Mouse (Mus musculus): ENCODE data around the gene Kcnj4. TPM values are rescaled to one million over a fixed set of nuclear protein-coding genes. Genes with fewer than 3 reads are reported as not detected.
"Not testable (repeated sequence)": the region's sequence is repeated elsewhere in the genome, so short reads cannot be mapped to it uniquely, and the experiment has no call there.

Gene Kcnj4
- polyA plus RNA-seq, 1 experiment from 2014 or later = not detected

DNA sequence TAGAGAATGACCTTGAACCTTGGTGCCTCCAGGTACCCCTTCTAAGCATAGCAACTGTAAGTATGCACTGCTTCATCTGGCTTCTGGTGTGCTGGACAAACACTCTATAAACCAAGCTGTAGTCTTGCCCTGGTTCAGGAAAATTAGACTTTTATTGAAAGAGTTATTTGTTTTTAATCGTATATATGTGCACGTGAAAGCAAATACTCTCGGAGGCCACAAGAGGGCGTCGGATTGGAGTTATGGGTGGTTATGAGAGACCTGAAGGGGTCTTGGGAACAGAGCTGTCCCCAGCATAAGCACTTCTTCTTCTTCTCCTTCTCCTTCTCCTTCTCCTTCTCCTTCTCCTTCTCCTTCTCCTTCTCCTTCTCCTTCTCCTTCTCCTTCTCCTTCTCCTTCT, 35.5 kb downstream of the Kcnj4 start:
- Histone ChIP-seq H3K4me3 (no peak overlapping the region), H3K4me1 (peaks cover 15% of the 10 kb centered on the region), H3K9me3 (no peaks in the 10 kb centered on the region; the same call in 1 of the 2 replicates), H3K27ac (no peak overlapping the region), H3K36me3 (replicated peaks) (no peaks in the 10 kb centered on the region), H3K27me3 (ENCODE audit: poor library complexity, severe bottlenecking) (peaks cover 14% of the 10 kb centered on the region)
- WGBS = 71% methylated on average over 5 of the region's 5 CpGs
- no peak for DNase-seq (ENCODE audit: extremely low spot score, low spot score)

DNA sequence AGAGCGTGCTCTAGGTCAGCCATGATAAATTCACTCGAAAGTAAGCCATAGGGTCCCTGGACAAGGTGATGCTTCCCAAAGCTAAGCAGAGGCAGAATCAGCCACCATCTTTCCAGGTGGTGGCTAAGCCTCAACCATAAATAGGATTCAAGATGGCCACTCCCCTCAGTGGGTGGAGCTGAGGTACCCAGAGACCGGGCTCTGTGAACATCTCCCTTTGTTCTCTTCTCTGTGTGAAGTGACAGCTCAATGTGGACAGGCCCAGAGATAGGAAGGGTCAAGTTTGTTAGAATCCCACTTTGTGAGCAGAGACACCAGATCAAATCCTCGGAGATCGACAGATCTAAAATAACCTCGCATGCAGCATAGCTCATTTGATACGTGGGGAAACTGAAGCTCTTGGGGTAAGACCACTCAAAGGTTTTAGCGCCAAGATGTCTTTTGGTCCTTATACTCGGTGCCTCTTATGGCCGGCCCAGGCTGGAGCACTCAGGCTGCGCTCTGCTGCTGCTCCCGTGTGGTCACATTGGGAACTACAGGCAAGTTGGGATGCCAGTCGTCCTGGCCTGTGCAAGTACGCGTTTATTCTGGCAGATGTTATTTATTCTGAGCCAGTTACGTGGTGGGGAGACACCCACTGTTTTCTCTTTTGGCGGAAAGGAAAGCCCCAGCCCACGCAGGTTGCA, 38.3 kb downstream of the Kcnj4 start:
- H3K4me3 ChIP-seq = 0 out of 2 replicates have a peak overlapping the region, but pooled peaks have one; percentile 4
- 6% methylated on average over 18 of the region's 18 CpGs for WGBS
- peaks cover 23% of the 10 kb centered on the region for H3K4me1 ChIP-seq
- no peaks in the 10 kb centered on the region for H3K36me3 ChIP-seq (replicated peaks)
- peak; percentile 84 for DNase-seq (ENCODE audit: extremely low spot score, low spot score)
- H3K27ac ChIP-seq = peak overlapping the region; percentile 58; the same call in 1 of the 2 replicates
- peaks cover 14% of the 10 kb centered on the region for H3K9me3 ChIP-seq
- H3K27me3 ChIP-seq (ENCODE audit: poor library complexity, severe bottlenecking) = peaks cover 40% of the 10 kb centered on the region

GRCm38 (mm10) chr15:79456546-79456945, 48.5 kb downstream of the Kcnj4 start:
- H3K4me1 ChIP-seq = peaks cover 20% of the 10 kb centered on the region
- no peak overlapping the region for H3K4me3 ChIP-seq
- H3K9me3 ChIP-seq = peaks cover under 1% of the 10 kb centered on the region; the same call in 1 of the 2 replicates
- peak overlapping the region; percentile 35; the same call in 1 of the 2 replicates for H3K27ac ChIP-seq
- 73% methylated on average over 6 of the region's 6 CpGs for WGBS
- no peaks in the 10 kb centered on the region for H3K36me3 ChIP-seq (replicated peaks)
- no peak for DNase-seq (ENCODE audit: extremely low spot score, low spot score)
- peaks cover 36% of the 10 kb centered on the region for H3K27me3 ChIP-seq (ENCODE audit: poor library complexity, severe bottlenecking)

GRCm38 (mm10) chr15:79456104-79456503, 48.9 kb downstream of the Kcnj4 start:
- not testable (repeated sequence) for H3K27ac ChIP-seq; DNase-seq (ENCODE audit: extremely low spot score, low spot score); H3K4me3 ChIP-seq; H3K9me3 ChIP-seq; H3K36me3 ChIP-seq (replicated peaks)
- peaks cover 20% of the 10 kb centered on the region for H3K4me1 ChIP-seq
- WGBS = 53% methylated on average over 6 of the region's 6 CpGs
- H3K27me3 ChIP-seq (ENCODE audit: poor library complexity, severe bottlenecking) = peaks cover 31% of the 10 kb centered on the region

DNA sequence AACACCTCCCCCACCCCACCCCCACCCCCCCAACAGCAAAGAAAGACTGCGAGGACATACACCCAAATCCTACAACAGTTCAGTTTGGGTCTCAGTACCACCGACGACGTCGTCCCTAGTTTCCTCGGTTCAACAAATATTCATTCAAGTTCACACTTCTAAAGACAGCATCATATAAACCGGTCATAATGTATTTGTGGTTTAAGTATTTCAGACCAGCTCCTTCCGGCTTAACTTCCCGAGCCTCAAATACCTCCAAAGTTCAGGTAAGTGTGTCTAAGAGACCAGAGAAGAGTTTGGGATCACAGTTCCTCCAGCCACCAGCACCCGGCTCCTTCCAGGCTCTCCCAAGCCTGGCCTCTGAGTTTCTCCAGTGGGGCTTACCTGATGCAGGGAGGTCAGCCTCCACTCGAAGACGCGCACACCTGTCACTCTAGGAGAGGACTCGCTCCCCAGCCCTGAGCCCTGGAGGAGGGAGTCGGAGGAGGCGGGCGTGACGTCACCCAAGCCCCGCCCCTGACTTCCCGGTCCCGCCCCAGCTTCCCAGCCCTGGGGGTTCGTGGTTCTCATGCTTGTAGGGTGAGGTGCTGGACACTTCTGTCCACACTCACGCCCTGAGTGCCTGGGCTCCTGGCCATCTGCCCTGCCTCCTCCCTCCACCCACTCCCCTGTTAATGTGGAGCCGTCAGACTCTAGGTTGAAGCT, 49.8 kb downstream of the Kcnj4 start, which contains the start of gene Csnk1e:
Gene Csnk1e (minus strand): TSS at position 461 of the 705 bp plus-strand sequence.
- H3K4me3 ChIP-seq = peak within 1 kb of the TSS; percentile 51
- H3K27me3 ChIP-seq (ENCODE audit: poor library complexity, severe bottlenecking) = peaks cover 23% of the 10 kb centered on the region
- WGBS = 3% methylated on average over 24 of the region's 24 CpGs
- peak; percentile 68 for DNase-seq (ENCODE audit: extremely low spot score, low spot score)
- no peaks in the 10 kb centered on the region for H3K9me3 ChIP-seq
- H3K36me3 ChIP-seq (replicated peaks) = no peaks in the 10 kb centered on the region
- H3K27ac ChIP-seq = peak within 1 kb of the TSS; percentile 68
- peaks cover 20% of the 10 kb centered on the region for H3K4me1 ChIP-seq

DNA sequence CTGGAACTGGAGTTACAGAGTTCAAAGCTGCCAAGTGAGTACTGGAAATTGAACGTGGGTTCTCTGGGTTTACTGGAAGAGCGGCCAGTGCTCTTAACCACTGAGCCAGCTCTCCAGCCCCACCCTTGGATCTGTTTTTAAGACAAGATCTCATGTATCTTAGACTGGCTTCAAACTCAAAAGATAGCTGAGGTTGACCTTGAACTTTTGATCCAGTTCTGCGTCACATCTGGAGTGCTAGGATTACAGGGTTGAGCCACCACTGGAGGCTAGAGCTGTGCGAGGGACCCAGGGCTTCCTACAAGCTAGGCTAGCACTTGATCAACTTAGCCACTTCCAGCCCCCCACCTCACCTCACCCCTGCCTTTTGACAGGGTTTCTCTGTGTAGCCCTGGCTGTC, 51.2 kb downstream of the Kcnj4 start:
- 91% methylated on average over 4 of the region's 4 CpGs for WGBS

GRCm38 (mm10) chr15:79448041-79448440, 57.0 kb downstream of the Kcnj4 start:
- Histone ChIP-seq H3K9me3 (no peaks in the 10 kb centered on the region), H3K27me3 (ENCODE audit: poor library complexity, severe bottlenecking) (peaks cover 6% of the 10 kb centered on the region; the same call in 1 of the 2 replicates), H3K4me1 (peaks cover 15% of the 10 kb centered on the region), H3K36me3 (replicated peaks) (no peaks in the 10 kb centered on the region), H3K27ac (no peak overlapping the region), H3K4me3 (no peak overlapping the region)
- no peak for DNase-seq (ENCODE audit: extremely low spot score, low spot score)
- 88% methylated on average over 3 of the region's 3 CpGs for WGBS

More for the DNA sequence above, 51.2 kb downstream of the Kcnj4 start:
- Histone ChIP-seq H3K27me3 (ENCODE audit: poor library complexity, severe bottlenecking) (peaks cover 23% of the 10 kb centered on the region), H3K4me3 (no peak overlapping the region), H3K36me3 (replicated peaks) (no peaks in the 10 kb centered on the region), H3K4me1 (peaks cover 20% of the 10 kb centered on the region), H3K27ac (no peak overlapping the region), H3K9me3 (no peaks in the 10 kb centered on the region)
- no peak for DNase-seq (ENCODE audit: extremely low spot score, low spot score)

DNA sequence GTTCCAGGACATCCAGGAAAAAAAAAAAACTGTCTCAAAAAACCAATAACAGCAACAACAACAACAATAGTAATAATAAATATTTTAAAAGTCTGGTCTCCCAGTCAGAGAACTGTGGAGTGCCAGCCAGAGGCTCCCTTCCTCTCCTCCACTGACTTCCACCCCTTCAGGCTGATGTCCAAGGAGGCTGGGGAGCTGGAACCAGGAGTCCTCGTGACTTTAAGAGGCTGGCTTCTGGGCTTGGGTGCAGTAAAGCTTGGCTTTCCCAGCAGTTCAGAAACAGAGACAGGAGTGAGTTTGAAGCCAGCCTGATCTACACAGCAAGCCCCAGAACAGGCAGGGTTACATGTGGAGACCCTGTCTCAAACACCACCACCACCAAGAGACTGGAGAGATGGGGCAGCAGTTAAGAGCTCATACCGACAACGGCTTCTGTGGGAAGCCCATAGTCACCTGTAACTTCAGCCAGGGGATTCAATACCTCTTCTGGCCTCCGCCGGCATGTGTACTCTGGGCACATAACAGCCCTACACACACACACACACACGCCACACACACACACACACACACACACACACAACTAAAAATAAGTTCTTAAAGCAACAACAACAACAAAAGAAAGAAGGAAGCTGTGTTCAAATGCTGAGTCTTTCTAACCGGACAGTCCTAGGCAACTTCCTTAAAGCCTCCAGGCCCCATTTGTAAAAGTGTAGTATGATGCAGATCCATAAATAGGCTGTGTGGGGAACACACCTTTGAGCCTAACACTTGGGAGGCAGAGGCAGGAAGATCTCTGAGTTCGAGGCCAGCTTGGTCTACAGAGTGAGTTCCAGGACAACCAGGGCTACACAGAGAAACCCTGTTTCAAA, 59.0 kb downstream of the Kcnj4 start:
- Histone ChIP-seq H3K27me3 (ENCODE audit: poor library complexity, severe bottlenecking) (peaks cover 7% of the 10 kb centered on the region; the same call in 1 of the 2 replicates), H3K27ac (no peak overlapping the region; the same call in 1 of the 2 replicates), H3K4me1 (peaks cover 29% of the 10 kb centered on the region), H3K36me3 (replicated peaks) (no peaks in the 10 kb centered on the region), H3K9me3 (no peaks in the 10 kb centered on the region), H3K4me3 (no peak overlapping the region)
- 83% methylated on average over 8 of the region's 8 CpGs for WGBS
- no peak for DNase-seq (ENCODE audit: extremely low spot score, low spot score)

- DNase-seq (ENCODE audit: extremely low spot score, low spot score) = no peak
- peaks cover 50% of the 10 kb centered on the region for H3K4me1 ChIP-seq
- H3K27me3 ChIP-seq (ENCODE audit: poor library complexity, severe bottlenecking) = peaks cover 7% of the 10 kb centered on the region; the same call in 1 of the 2 replicates
- H3K9me3 ChIP-seq = no peaks in the 10 kb centered on the region
- H3K4me3 ChIP-seq = no peak overlapping the region
- H3K27ac ChIP-seq = peak overlapping the region; percentile 17; the same call in 1 of the 2 replicates
- peaks cover 9% of the 10 kb centered on the region for H3K36me3 ChIP-seq (replicated peaks)
- 52% methylated on average over 7 of the region's 7 CpGs for WGBS
These were observed 61.1 kb downstream of the Kcnj4 start for GRCm38 (mm10) chr15:79443856-79444410.

GRCm38 (mm10) chr15:79442961-79443518, 62.0 kb downstream of the Kcnj4 start:
- Histone ChIP-seq H3K4me1 (peaks cover 58% of the 10 kb centered on the region), H3K4me3 (no peak overlapping the region), H3K36me3 (replicated peaks) (peaks cover 18% of the 10 kb centered on the region), H3K9me3 (no peaks in the 10 kb centered on the region), H3K27me3 (ENCODE audit: poor library complexity, severe bottlenecking) (0 out of 2 replicates have a peak, but pooled peaks cover 7% of the 10 kb centered on the region), H3K27ac (peak overlapping the region; percentile 100)
- 80% methylated on average over 9 of the region's 9 CpGs for WGBS
- no peak for DNase-seq (ENCODE audit: extremely low spot score, low spot score)

- Histone ChIP-seq H3K4me3 (peak overlapping the region; percentile 96), H3K27me3 (ENCODE audit: poor library complexity, severe bottlenecking) (0 out of 2 replicates have a peak, but pooled peaks cover 7% of the 10 kb centered on the region), H3K36me3 (replicated peaks) (peaks cover 26% of the 10 kb centered on the region), H3K9me3 (no peaks in the 10 kb centered on the region), H3K27ac (peak overlapping the region; percentile 100), H3K4me1 (peaks cover 67% of the 10 kb centered on the region)
- WGBS = 4% methylated on average over 6 of the region's 6 CpGs
- DNase-seq (ENCODE audit: extremely low spot score, low spot score) = no peak
These were observed 62.8 kb downstream of the Kcnj4 start for GRCm38 (mm10) chr15:79442257-79442611.
